Mouse (Mus musculus): ENCODE data around the gene Apex2.

Gene Apex2

GRCm38 (mm10) chrX:150589696-150590095 is at the start of gene Apex2:
Gene Apex2, minus strand, starts transcription at chrX:150589868.
- DNase-seq (ENCODE audit: low spot score), result no peak

- DNase-seq (ENCODE audit: low spot score), result no peak
Measured at GRCm38 (mm10) chrX:150636421-150636820, 46.8 kb upstream of the Apex2 start.

- no peak for DNase-seq (ENCODE audit: low spot score)
Measured at GRCm38 (mm10) chrX:150598882-150599281, 9.2 kb upstream of the Apex2 start.

- DNase-seq (ENCODE audit: low spot score), result no peak
Measured at GRCm38 (mm10) chrX:150595016-150595760, 5.5 kb upstream of the Apex2 start.

- no peak for DNase-seq (ENCODE audit: low spot score)
Measured at GRCm38 (mm10) chrX:150594176-150594575, 4.5 kb upstream of the Apex2 start.

- DNase-seq (ENCODE audit: low spot score), result no peak
Measured at GRCm38 (mm10) chrX:150593266-150594035, 3.8 kb upstream of the Apex2 start.

GRCm38 (mm10) chrX:150588023-150588764 is 1.5 kb downstream of the Apex2 start, which contains the start of gene Pfkfb1:
Gene Pfkfb1, plus strand, starts transcription at chrX:150588229.
- peak; percentile 54 for DNase-seq (ENCODE audit: low spot score)

GRCm38 (mm10) chrX:150585116-150585515 is 4.6 kb downstream of the Apex2 start:
- DNase-seq (ENCODE audit: low spot score), result no peak

GRCm38 (mm10) chrX:150581921-150582320 is 7.7 kb downstream of the Apex2 start:
- no peak for DNase-seq (ENCODE audit: low spot score)

GRCm38 (mm10) chrX:150564644-150565357 is 24.9 kb downstream of the Apex2 start:
- no peak for DNase-seq (ENCODE audit: low spot score)

GRCm38 (mm10) chrX:150554032-150554431 is 35.6 kb downstream of the Apex2 start:
- no peak for DNase-seq (ENCODE audit: low spot score)

GRCm38 (mm10) chrX:150551986-150552385 is 37.7 kb downstream of the Apex2 start:
- DNase-seq (ENCODE audit: low spot score), result no peak

GRCm38 (mm10) chrX:150549639-150550038 is 40.0 kb downstream of the Apex2 start:
- no peak for DNase-seq (ENCODE audit: low spot score)

GRCm38 (mm10) chrX:150547239-150547638 is 42.4 kb downstream of the Apex2 start, which contains the start of gene Alas2:
Gene Alas2, plus strand, starts transcription at chrX:150547375.
- DNase-seq (ENCODE audit: low spot score), result no peak

- no peak for DNase-seq (ENCODE audit: low spot score)
Measured at GRCm38 (mm10) chrX:150541684-150542083, 48.0 kb downstream of the Apex2 start.

GRCm38 (mm10) chrX:150540111-150540510 is 49.6 kb downstream of the Apex2 start:
- no peak for DNase-seq (ENCODE audit: low spot score)

- DNase-seq (ENCODE audit: low spot score), result no peak
Measured at GRCm38 (mm10) chrX:150516477-150516876, 73.2 kb downstream of the Apex2 start.

GRCm38 (mm10) chrX:150516015-150516414 is 73.7 kb downstream of the Apex2 start:
- no peak for DNase-seq (ENCODE audit: low spot score)

GRCm38 (mm10) chrX:150514127-150514526 is 75.5 kb downstream of the Apex2 start:
- no peak for DNase-seq (ENCODE audit: low spot score)

GRCm38 (mm10) chrX:150511274-150511673 is 78.4 kb downstream of the Apex2 start:
- no peak for DNase-seq (ENCODE audit: low spot score)

- DNase-seq (ENCODE audit: low spot score), result peak; percentile 30
Measured at GRCm38 (mm10) chrX:150510631-150511030, 79.0 kb downstream of the Apex2 start.

GRCm38 (mm10) chrX:150508696-150509095 is 81.0 kb downstream of the Apex2 start:
- DNase-seq (ENCODE audit: low spot score), result no peak
